Mouse (Mus musculus) MEL (cell line): Measurements from ENCODE around the gene Gramd1c. TPM values are rescaled to one million over a fixed set of nuclear protein-coding genes. Genes with fewer than 3 reads are reported as not detected.

Experiments used
- DNase-seq: peaks from one replicate; pipeline ENCODE4 v3.0.0; 2011; ENCODE audit warnings: low read depth, low spot score
- H3K27ac ChIP-seq: 2 replicates; pipeline ENCODE4 v1.5.1; 2012; ENCODE audit warnings: low read depth, mild to moderate bottlenecking, control low read depth, low read length, moderate library complexity; ENCODE audit not compliant: control insufficient read depth
- H3K27me3 ChIP-seq, 2 experiments: fragments of 150-350 bp in 1 of 2; sonication (generic) in 1 of 2; 2 replicates each; pipeline ENCODE4 v1.6.1; 2012; ENCODE audit warnings: low read length in 2 of 2, mild to moderate bottlenecking in 2 of 2, improper control_type of control experiment in 1 of 2, moderate library complexity in 1 of 2; ENCODE audit not compliant: insufficient read depth in 2 of 2, control insufficient read depth in 1 of 2
- H3K36me3 ChIP-seq, 2 experiments: 2 replicates each; pipeline ENCODE4 v1.6.1; 2012 to 2014; ENCODE audit warnings: low read length in 2 of 2, improper control_type of control experiment in 1 of 2, inconsistent platforms in 1 of 2, mild to moderate bottlenecking in 1 of 2; ENCODE audit not compliant: insufficient read depth in 2 of 2, control insufficient read depth in 1 of 2
- H3K4me1 ChIP-seq, 2 experiments: fragments of 150-350 bp in 1 of 2; sonication (generic) in 1 of 2; 2 replicates each; pipeline ENCODE4 v1.6.1; 2012; ENCODE audit warnings: low read length in 2 of 2, improper control_type of control experiment in 1 of 2, mild to moderate bottlenecking in 1 of 2; ENCODE audit not compliant: insufficient read depth in 2 of 2, control insufficient read depth in 1 of 2
- H3K4me3 ChIP-seq, 2 experiments: fragments of 150-350 bp in 1 of 2; sonication (generic) in 1 of 2; 2 replicates each; pipeline ENCODE4 v1.5.1; 2012; ENCODE audit warnings: low read depth in 2 of 2, low read length in 2 of 2, mild to moderate bottlenecking in 2 of 2, moderate library complexity in 2 of 2, control low read depth in 1 of 2, improper control_type of control experiment in 1 of 2; ENCODE audit not compliant: control insufficient read depth in 1 of 2, insufficient read depth in 1 of 2
- H3K79me2 ChIP-seq: 2 replicates; pipeline ENCODE4 v1.6.1; 2012; ENCODE audit warnings: mild to moderate bottlenecking, low read length, moderate library complexity; ENCODE audit not compliant: control insufficient read depth, poor library complexity, insufficient read depth
- H3K9ac ChIP-seq: 2 replicates; pipeline ENCODE4 v1.6.1; 2012; ENCODE audit warnings: low read depth, mild to moderate bottlenecking, control low read depth, low read length, moderate library complexity; ENCODE audit not compliant: control insufficient read depth, poor library complexity, severe bottlenecking
- H3K9me3 ChIP-seq: fragments of 150-350 bp; sonication (generic); replicated peaks from 2 replicates; pipeline ENCODE4 v1.6.1; 2012; ENCODE audit warnings: mild to moderate bottlenecking, low read length, improper control_type of control experiment, moderate library complexity; ENCODE audit not compliant: insufficient read depth
- BHLHE40 ChIP-seq: IDR thresholded peaks from 2 replicates; pipeline ENCODE4 v1.6.1; 2012; ENCODE audit warnings: low read depth, mild to moderate bottlenecking, inconsistent platforms, low read length, improper control_type of control experiment, borderline replicate concordance
- E2F4 ChIP-seq: IDR thresholded peaks from 2 replicates; pipeline ENCODE4 v1.6.1; 2011; ENCODE audit warnings: low read depth, low read length, improper control_type of control experiment, borderline replicate concordance
- ELF1 ChIP-seq: IDR thresholded peaks from 2 replicates; pipeline ENCODE4 v1.6.1; 2014; ENCODE audit warnings: low read depth, mild to moderate bottlenecking, inconsistent platforms, low read length, improper control_type of control experiment, moderate library complexity
- EP300 ChIP-seq, 2 experiments: IDR thresholded peaks; 2 replicates each; pipeline ENCODE4 v1.6.1; 2011; ENCODE audit warnings: improper control_type of control experiment in 2 of 2, low read length in 2 of 2, low read depth in 1 of 2, mild to moderate bottlenecking in 1 of 2
- ETS1 ChIP-seq: IDR thresholded peaks from 2 replicates; pipeline ENCODE4 v1.6.1; 2012; ENCODE audit warnings: low read depth, mild to moderate bottlenecking, inconsistent platforms, low read length, improper control_type of control experiment, moderate library complexity
- GABPA ChIP-seq: IDR thresholded peaks from 2 replicates; pipeline ENCODE4 v1.6.1; 2012; ENCODE audit warnings: low read depth, mild to moderate bottlenecking, inconsistent platforms, low read length, improper control_type of control experiment, moderate library complexity
- HCFC1 ChIP-seq: IDR thresholded peaks from 2 replicates; pipeline ENCODE4 v1.6.1; 2012; ENCODE audit warnings: low read depth, mild to moderate bottlenecking, inconsistent platforms, low read length, improper control_type of control experiment, moderate library complexity
- JUND ChIP-seq: IDR thresholded peaks from 2 replicates; pipeline ENCODE4 v1.6.1; 2011; ENCODE audit warnings: low read depth, mild to moderate bottlenecking, improper control_type of control experiment, low read length
- MAZ ChIP-seq: IDR thresholded peaks from 2 replicates; pipeline ENCODE4 v1.6.1; 2012; ENCODE audit warnings: low read depth, mild to moderate bottlenecking, inconsistent platforms, low read length, improper control_type of control experiment
- MEF2A ChIP-seq: IDR thresholded peaks from 2 replicates; pipeline ENCODE4 v1.6.1; 2014; ENCODE audit warnings: low read depth, mild to moderate bottlenecking, inconsistent platforms, low read length, improper control_type of control experiment; ENCODE audit not compliant: poor library complexity, insufficient replicate concordance, severe bottlenecking; ENCODE audit errors: extremely low read depth
- MXI1 ChIP-seq: IDR thresholded peaks from 2 replicates; pipeline ENCODE4 v1.6.1; 2011; ENCODE audit warnings: mild to moderate bottlenecking, low read depth, low read length, improper control_type of control experiment
- MYB ChIP-seq: IDR thresholded peaks from 2 replicates; pipeline ENCODE4 v1.6.1; 2011; ENCODE audit warnings: mild to moderate bottlenecking, low read depth, low read length, improper control_type of control experiment
- NELFE ChIP-seq: IDR thresholded peaks from 2 replicates; pipeline ENCODE4 v1.6.1; 2011; ENCODE audit warnings: low read depth, low read length, improper control_type of control experiment
- POLR2AphosphoS2 ChIP-seq: IDR thresholded peaks from 2 replicates; pipeline ENCODE4 v1.6.1; 2011; ENCODE audit warnings: low read length, improper control_type of control experiment
- POLR2AphosphoS5 ChIP-seq: IDR thresholded peaks from 2 replicates; pipeline ENCODE4 v1.6.1; 2012; ENCODE audit warnings: low read depth, borderline replicate concordance, mild to moderate bottlenecking, inconsistent platforms, low read length, moderate library complexity, mixed read lengths
- RAD21 ChIP-seq: IDR thresholded peaks from 2 replicates; pipeline ENCODE4 v1.6.1; 2011; ENCODE audit warnings: mild to moderate bottlenecking, low read depth, low read length, improper control_type of control experiment
- SIN3A ChIP-seq: IDR thresholded peaks from 2 replicates; pipeline ENCODE4 v1.6.1; 2012; ENCODE audit warnings: low read length, improper control_type of control experiment, inconsistent platforms
- TAL1 ChIP-seq: IDR thresholded peaks from 2 replicates; pipeline ENCODE4 v1.6.1; 2012; ENCODE audit warnings: mild to moderate bottlenecking, inconsistent platforms, low read length, moderate library complexity, mixed read lengths
- TBP ChIP-seq: IDR thresholded peaks from 2 replicates; pipeline ENCODE4 v1.8.0; 2011; ENCODE audit warnings: low read depth, low read length, improper control_type of control experiment
- ZC3H11A ChIP-seq: IDR thresholded peaks from 2 replicates; pipeline ENCODE4 v1.6.1; 2012; ENCODE audit warnings: low read depth, mild to moderate bottlenecking, inconsistent platforms, low read length, improper control_type of control experiment
- ZKSCAN1 ChIP-seq: IDR thresholded peaks from 2 replicates; pipeline ENCODE4 v1.6.1; 2012; ENCODE audit warnings: low read depth, mild to moderate bottlenecking, inconsistent platforms, low read length, improper control_type of control experiment, moderate library complexity
- polyA plus RNA-seq, 2 experiments: library from polyadenylated mRNA; stranded (reverse) in 1 of 2; unstranded in 1 of 2; fragments of >175 nt in 1 of 2; fragments of >200 nt in 1 of 2; gene quantifications; 2 replicates each; pipeline versions ENCODE4 v1.2.1 to v1.2.4; 2012; ENCODE audit warnings: low replicate concordance in 2 of 2, low read depth in 1 of 2; ENCODE audit not compliant: insufficient read length in 2 of 2, insufficient read depth in 1 of 2, missing spikeins in 1 of 2
- total RNA-seq: library from RNA; depleted of rRNA; stranded (reverse); fragments of 300-350 nt; gene quantifications from 2 replicates; pipeline ENCODE4 v1.2.3, GENCODE M21; 2012

The Gramd1c gene
- total and polyA plus RNA-seq, 3 experiments: 1.5 to 2.7 TPM; not detected in 1

GRCm38 (mm10) chr16:43934856-43935255, 128.3 kb downstream of the Gramd1c start:
- no peak for DNase-seq
- Histone ChIP-seq H3K36me3 (peaks cover 0 to 6% of the 10 kb centered on the region in 2 experiments; a peak in 2 of 4 replicates), H3K79me2 (no peaks in the 10 kb centered on the region), H3K4me1 (peaks cover 2 to 3% of the 10 kb centered on the region in 2 experiments; a peak in 3 of 4 replicates), H3K9ac (no peak overlapping the region), H3K27ac (no peak overlapping the region), H3K4me3 (no peak overlapping the region), H3K27me3 (no peaks in the 10 kb centered on the region), H3K9me3 (no peaks in the 10 kb centered on the region)
- TF ChIP-seq EP300 (IDR thresholded peaks at IDR 0.05; ENCODE audit: low read depth in 1 of 2, low read length in 2 of 2) (no peak), MEF2A (no peak), ELF1 (no peak), MAZ (no peak), BHLHE40 (no peak), POLR2AphosphoS5 (no peak), SIN3A (no peak), JUND (no peak), RAD21 (no peak), ETS1 (no peak)

- no peak for DNase-seq
- Histone ChIP-seq H3K79me2 (no peaks in the 10 kb centered on the region), H3K4me3 (no peak overlapping the region), H3K4me1 (peaks cover 2 to 3% of the 10 kb centered on the region in 2 experiments; a peak in 3 of 4 replicates), H3K27me3 (no peaks in the 10 kb centered on the region), H3K9ac (no peak overlapping the region), H3K27ac (no peak overlapping the region), H3K9me3 (no peaks in the 10 kb centered on the region), H3K36me3 (peaks cover 0 to 6% of the 10 kb centered on the region in 2 experiments; a peak in 2 of 4 replicates)
- TF ChIP-seq ZC3H11A: no peak
- TF ChIP-seq E2F4: no peak
- TF ChIP-seq NELFE: no peak
These were observed 130.1 kb downstream of the Gramd1c start for GRCm38 (mm10) chr16:43933041-43933440.

GRCm38 (mm10) chr16:43932319-43932718, 130.8 kb downstream of the Gramd1c start:
- Histone ChIP-seq H3K27ac (no peak overlapping the region), H3K4me3 (no peak overlapping the region), H3K4me1 (peaks cover 2 to 3% of the 10 kb centered on the region in 2 experiments; a peak in 3 of 4 replicates), H3K79me2 (no peaks in the 10 kb centered on the region), H3K9me3 (no peaks in the 10 kb centered on the region), H3K36me3 (peaks cover 0 to 6% of the 10 kb centered on the region in 2 experiments; a peak in 2 of 4 replicates), H3K9ac (no peak overlapping the region), H3K27me3 (no peaks in the 10 kb centered on the region)
- TF ChIP-seq MEF2A: no peak
- no peak for TF ChIP-seq POLR2AphosphoS2
- TF ChIP-seq ZKSCAN1: no peak
- no peak for TF ChIP-seq TAL1
- TF ChIP-seq MXI1: no peak
- no peak for TF ChIP-seq ELF1
- TF ChIP-seq GABPA: no peak
- no peak for TF ChIP-seq ZC3H11A
- no peak for TF ChIP-seq HCFC1
- TF ChIP-seq BHLHE40: no peak
- TF ChIP-seq TBP: no peak
- no peak for TF ChIP-seq SIN3A
- TF ChIP-seq E2F4: no peak
- TF ChIP-seq MYB: no peak
- no peak for DNase-seq
